Comparison of ENCODE assay signal across 19 mouse cellular contexts in genomic region chr7:104059215-104059614, GRCm38 (mm10). TPM values are rescaled to one million over a fixed set of nuclear protein-coding genes. Genes with fewer than 3 reads are reported as not detected.
DNase-seq lines count a peak whose midpoint lies in the region; ATAC-seq lines count a peak whose summit lies in the region.
"Had no signal": no experiment of that assay in that cellular context is flagged by ENCODE, and none has a peak within 500 bp of the region (broad histone marks: within the 10 kb centered on the region; RNA-seq: fewer than 3 reads in every experiment).

No protein-coding gene starts in this region.

- peak; percentile 25; the same call in 1 of the 2 replicates for ATAC-seq in granulocyte monocyte progenitor cell, adult 5-6 weeks (replicated peaks; ENCODE audit: poor library complexity, severe bottlenecking)
- peak; percentile 63; the same call in 1 of the 2 replicates for ATAC-seq in megakaryocyte progenitor cell, adult 5-6 weeks (replicated peaks; ENCODE audit: poor library complexity)
- ATAC-seq: forebrain, embryonic 13.5 days; forebrain, embryonic 15.5 days; forebrain, postnatal 0 days had no signal

- DNase-seq in 416B (ENCODE audit: low read depth), result peak; percentile 23
- no peak for DNase-seq in spleen, adult 12 weeks (ENCODE audit: low spot score)
- no peak for DNase-seq in cerebellum, postnatal 10 days
- DNase-seq: adrenal gland, adult 2 months; adrenal gland, postnatal 10 days; adrenal gland, postnatal 25 days; cerebellum, adult 11 months; cerebellum, adult 2 months; cerebellum, adult 9-10 months; cerebellum, postnatal 14 days; cerebellum, postnatal 36 days; forebrain, postnatal 0 days had no signal

RNA-seq across cellular contexts. Expression of gene 4930516K23Rik, which starts 2.0 kb away (rescaled TPM):
- not detected in 2 replicates for total RNA-seq in granulocyte monocyte progenitor cell, adult 5-6 weeks (2014; fragmentation: Nextera tagmentation)
- not detected in 2 replicates for total RNA-seq in granulocyte monocyte progenitor cell, adult 5-6 weeks (2017)
- total RNA-seq in megakaryocyte progenitor cell, adult 5-6 weeks (2015), result not detected in 2 replicates
- total RNA-seq in megakaryocyte progenitor cell, adult 5-6 weeks (2017), result not detected in 2 replicates
- total RNA-seq: adrenal gland, adult 2 months; adrenal gland, postnatal 10 days; adrenal gland, postnatal 25 days; adrenal gland, postnatal 4 days; ES-E14; forebrain, postnatal 0 days; MEL had no signal

RNA-seq across cellular contexts. Expression of gene Olfr642, which starts 6.7 kb away (rescaled TPM):
- not detected in 2 replicates for total RNA-seq in granulocyte monocyte progenitor cell, adult 5-6 weeks (2014; fragmentation: Nextera tagmentation)
- total RNA-seq in granulocyte monocyte progenitor cell, adult 5-6 weeks (2017), result not detected in 2 replicates
- not detected in 2 replicates for total RNA-seq in megakaryocyte progenitor cell, adult 5-6 weeks (2015)
- not detected in 2 replicates for total RNA-seq in megakaryocyte progenitor cell, adult 5-6 weeks (2017)
- total RNA-seq: adrenal gland, adult 2 months; adrenal gland, postnatal 10 days; adrenal gland, postnatal 25 days; adrenal gland, postnatal 4 days; ES-E14; forebrain, postnatal 0 days; MEL had no signal

RNA-seq across cellular contexts. Expression of gene Olfr644, which starts 12.5 kb away (rescaled TPM):
- total RNA-seq in granulocyte monocyte progenitor cell, adult 5-6 weeks (2014; fragmentation: Nextera tagmentation), result not detected in 2 replicates
- total RNA-seq in granulocyte monocyte progenitor cell, adult 5-6 weeks (2017), result not detected in 2 replicates
- not detected in 2 replicates for total RNA-seq in megakaryocyte progenitor cell, adult 5-6 weeks (2015)
- total RNA-seq in megakaryocyte progenitor cell, adult 5-6 weeks (2017), result not detected in 2 replicates
- total RNA-seq: adrenal gland, adult 2 months; adrenal gland, postnatal 10 days; adrenal gland, postnatal 25 days; adrenal gland, postnatal 4 days; ES-E14; forebrain, postnatal 0 days; MEL had no signal

RNA-seq across cellular contexts. Expression of gene Olfr641, which starts 24.0 kb away (rescaled TPM):
- total RNA-seq in granulocyte monocyte progenitor cell, adult 5-6 weeks (2014; fragmentation: Nextera tagmentation), result not detected in 2 replicates
- total RNA-seq in granulocyte monocyte progenitor cell, adult 5-6 weeks (2017), result not detected in 2 replicates
- not detected in 2 replicates for total RNA-seq in megakaryocyte progenitor cell, adult 5-6 weeks (2015)
- total RNA-seq in megakaryocyte progenitor cell, adult 5-6 weeks (2017), result not detected in 2 replicates
- total RNA-seq: adrenal gland, adult 2 months; adrenal gland, postnatal 10 days; adrenal gland, postnatal 25 days; adrenal gland, postnatal 4 days; ES-E14; forebrain, postnatal 0 days; MEL had no signal

RNA-seq across cellular contexts. Expression of gene Olfr645, which starts 26.1 kb away (rescaled TPM):
- not detected in 2 replicates for total RNA-seq in granulocyte monocyte progenitor cell, adult 5-6 weeks (2014; fragmentation: Nextera tagmentation)
- not detected in 2 replicates for total RNA-seq in granulocyte monocyte progenitor cell, adult 5-6 weeks (2017)
- not detected in 2 replicates for total RNA-seq in megakaryocyte progenitor cell, adult 5-6 weeks (2015)
- total RNA-seq in megakaryocyte progenitor cell, adult 5-6 weeks (2017), result not detected in 2 replicates
- total RNA-seq: adrenal gland, adult 2 months; adrenal gland, postnatal 10 days; adrenal gland, postnatal 25 days; adrenal gland, postnatal 4 days; ES-E14; forebrain, postnatal 0 days; MEL had no signal
